Mouse (Mus musculus) intestine, postnatal 0 days (tissue): ENCODE measurements around the gene Arhgap6. TPM values are rescaled to one million over a fixed set of nuclear protein-coding genes. Genes with fewer than 3 reads are reported as not detected.

ENCODE experiments used
- ATAC-seq: fragments of 200-750 bp; cut with Nextera tagmentation; 2 replicates; pipeline ENCODE4 v1.8.0; 2017; ENCODE audit warnings: mild to moderate bottlenecking, moderate TSS enrichment, moderate library complexity
- H3K27ac ChIP-seq: fragments of 300-500 bp; sonication (generic); 2 replicates; pipeline ENCODE4 v1.5.1; 2014; ENCODE audit warnings: mild to moderate bottlenecking, low read depth, low read length, moderate library complexity
- H3K27me3 ChIP-seq: fragments of 300-500 bp; sonication (generic); replicated peaks from 2 replicates; pipeline ENCODE4 v1.6.1; 2014; ENCODE audit warnings: low read length, mixed read lengths; ENCODE audit not compliant: control insufficient read depth, insufficient read depth
- H3K36me3 ChIP-seq: fragments of 300-500 bp; sonication (generic); 2 replicates; pipeline ENCODE4 v1.6.1; 2014; ENCODE audit warnings: mild to moderate bottlenecking, moderate library complexity; ENCODE audit not compliant: control insufficient read depth, insufficient read depth
- H3K4me1 ChIP-seq: fragments of 300-500 bp; sonication (generic); replicated peaks from 2 replicates; pipeline ENCODE4 v1.6.1; 2014; ENCODE audit warnings: antibody characterized with exemption, low read length, mixed read lengths; ENCODE audit not compliant: control insufficient read depth, insufficient read depth
- H3K4me2 ChIP-seq: fragments of 300-500 bp; sonication (generic); replicated peaks from 2 replicates; pipeline ENCODE4 v1.6.1; 2014; ENCODE audit warnings: low read depth, mild to moderate bottlenecking, moderate library complexity
- H3K4me3 ChIP-seq: fragments of 300-500 bp; sonication (generic); 2 replicates; pipeline ENCODE4 v1.5.1; 2014; ENCODE audit warnings: low read depth, low read length
- H3K9ac ChIP-seq: fragments of 300-500 bp; sonication (generic); 2 replicates; pipeline ENCODE4 v1.6.1; 2014; ENCODE audit warnings: mild to moderate bottlenecking, low read depth, low read length
- H3K9me3 ChIP-seq: fragments of 300-500 bp; sonication (generic); 2 replicates; pipeline ENCODE4 v1.6.1; 2016; ENCODE audit warnings: mixed run types; ENCODE audit not compliant: control insufficient read depth
- CTCF ChIP-seq: sonication (generic); IDR thresholded peaks from 2 replicates; pipeline ENCODE4 v1.5.1; 2016; ENCODE audit warnings: low read depth, mild to moderate bottlenecking, control low read depth, antibody characterized with exemption, moderate library complexity
- WGBS: fragments of 180-500 bp; shearing (Covaris S2); extraction: QIAGEN DNeasy Blood & Tissue Kit; methylation state at CpG from one replicate; pipeline ENCODE4 v1.1.7; 2014; 5-methylcytosine and 5-hydroxymethylcytosine counted together
- polyA plus RNA-seq: library from polyadenylated mRNA; unstranded; fragments of >200 nt; fragmentation: Nextera tagmentation; extraction: Ambion mirVana; gene quantifications from 2 replicates; pipeline ENCODE4 v1.2.1, GENCODE M21; 2015

The Arhgap6 gene
- polyA plus RNA-seq, 1 experiment from 2014 or later: 5.9 TPM

- ATAC-seq: no peak; the same call in 1 of the 2 replicates
- Histone ChIP-seq H3K4me2 (no peak overlapping the region), H3K4me3 (no peak overlapping the region), H3K27ac (no peak overlapping the region), H3K27me3 (no peaks in the 10 kb centered on the region), H3K36me3 (no peaks in the 10 kb centered on the region), H3K9me3 (no peaks in the 10 kb centered on the region), H3K4me1 (no peaks in the 10 kb centered on the region), H3K9ac (no peak overlapping the region)
- TF ChIP-seq CTCF: no peak
- 71% methylated on average over 1 of the region's 1 CpGs for WGBS
Observed at GRCm38 (mm10) chrX:169173796-169174195, 378.9 kb downstream of the Arhgap6 start.

GRCm38 (mm10) chrX:169178634-169179033 is 383.7 kb downstream of the Arhgap6 start:
- no peaks in the 10 kb centered on the region for H3K27me3 ChIP-seq
- no peak overlapping the region for H3K27ac ChIP-seq
- H3K4me2 ChIP-seq: no peak overlapping the region
- ATAC-seq: no peak
- H3K9ac ChIP-seq: no peak overlapping the region
- WGBS: 71% methylated on average over 2 of the region's 2 CpGs
- H3K9me3 ChIP-seq: no peaks in the 10 kb centered on the region
- H3K36me3 ChIP-seq: no peaks in the 10 kb centered on the region
- no peak for TF ChIP-seq CTCF
- H3K4me1 ChIP-seq: no peaks in the 10 kb centered on the region
- no peak overlapping the region for H3K4me3 ChIP-seq

GRCm38 (mm10) chrX:169187100-169187499 is 392.2 kb downstream of the Arhgap6 start, which contains the start of gene Amelx:
TSS of gene Amelx (minus strand) at chrX:169187200.
- no peak for ATAC-seq

GRCm38 (mm10) chrX:169210019-169210418 is 415.1 kb downstream of the Arhgap6 start:
- H3K4me1 ChIP-seq: no peaks in the 10 kb centered on the region
- no peak overlapping the region for H3K9ac ChIP-seq
- no peaks in the 10 kb centered on the region for H3K27me3 ChIP-seq
- H3K27ac ChIP-seq: no peak overlapping the region
- H3K4me2 ChIP-seq: no peak overlapping the region
- H3K36me3 ChIP-seq: no peaks in the 10 kb centered on the region
- no peak overlapping the region for H3K4me3 ChIP-seq
- 38% methylated on average over 3 of the region's 3 CpGs for WGBS
- no peaks in the 10 kb centered on the region for H3K9me3 ChIP-seq
- ATAC-seq: peak; percentile 90
- no peak for TF ChIP-seq CTCF

More at GRCm38 (mm10) chrX:169187100-169187499, 392.2 kb downstream of the Arhgap6 start, which contains the start of gene Amelx:
- no peaks in the 10 kb centered on the region for H3K9me3 ChIP-seq
- H3K36me3 ChIP-seq: no peaks in the 10 kb centered on the region
- H3K27me3 ChIP-seq: no peaks in the 10 kb centered on the region
- no peak within 1 kb of the TSS for H3K27ac ChIP-seq
- no peak within 1 kb of the TSS for H3K4me2 ChIP-seq
- H3K4me1 ChIP-seq: no peaks in the 10 kb centered on the region
- no peak within 1 kb of the TSS for H3K4me3 ChIP-seq
- H3K9ac ChIP-seq: no peak within 1 kb of the TSS
- 76% methylated on average over 5 of the region's 5 CpGs for WGBS
- no peak for TF ChIP-seq CTCF

- Histone ChIP-seq H3K4me2 (no peak overlapping the region), H3K36me3 (no peaks in the 10 kb centered on the region), H3K27ac (no peak overlapping the region), H3K27me3 (no peaks in the 10 kb centered on the region), H3K9me3 (no peaks in the 10 kb centered on the region), H3K4me3 (no peak overlapping the region), H3K4me1 (no peaks in the 10 kb centered on the region), H3K9ac (no peak overlapping the region)
- WGBS: 56% methylated on average over 8 of the region's 8 CpGs
- no peak for TF ChIP-seq CTCF
- ATAC-seq: peak; percentile 51; the same call in 1 of the 2 replicates
Observed at GRCm38 (mm10) chrX:169220064-169220463, 425.2 kb downstream of the Arhgap6 start.

GRCm38 (mm10) chrX:169222357-169223062 is 427.6 kb downstream of the Arhgap6 start:
- Histone ChIP-seq H3K27me3 (no peaks in the 10 kb centered on the region), H3K4me2 (no peak overlapping the region), H3K9ac (no peak overlapping the region), H3K9me3 (no peaks in the 10 kb centered on the region), H3K4me1 (no peaks in the 10 kb centered on the region), H3K27ac (no peak overlapping the region), H3K36me3 (no peaks in the 10 kb centered on the region), H3K4me3 (no peak overlapping the region)
- 28% methylated on average over 3 of the region's 3 CpGs for WGBS
- TF ChIP-seq CTCF: no peak
- ATAC-seq: peak; percentile 45; the same call in 1 of the 2 replicates
